8 mouse cellular contexts compared by ENCODE assay signal in genomic region chr7:45135993-45136567, GRCm38 (mm10). TPM values are rescaled to one million over a fixed set of nuclear protein-coding genes. Genes with fewer than 3 reads are reported as not detected.
DNase-seq lines count a peak whose midpoint lies in the region; ATAC-seq lines count a peak whose summit lies in the region.

Gm45713 (minus strand) TSS chr7:45136231.
Flt3l (minus strand) TSS chr7:45136432.

- peak within 1 kb of the TSS; percentile 60 for H3K4me3 ChIP-seq in intestine, embryonic 15.5 days (replicated peaks)

- H3K4me1 ChIP-seq in intestine, embryonic 15.5 days (replicated peaks) = peaks cover 9% of the 10 kb centered on the region

- no peak within 1 kb of the TSS for H3K27ac ChIP-seq in intestine, embryonic 15.5 days

- H3K9me3 ChIP-seq in intestine, embryonic 15.5 days = no peaks in the 10 kb centered on the region

- peak; percentile 93 to 94 for DNase-seq in adrenal gland, adult 18-20 months (ENCODE audit: low spot score in 2 of 2)
- peak; percentile 87 for DNase-seq in embryo, embryonic 11 days
- peak; percentile 88 for DNase-seq in gastrocnemius, postnatal 25 days
- DNase-seq in left cerebral cortex, postnatal 25 days (ENCODE audit: low spot score in 2 of 2) = peak; percentile 87
- peak; percentile 83 for DNase-seq in mesoderm, embryonic 11.5 days (ENCODE audit: low read depth, low spot score)
- peak; percentile 84 for DNase-seq in right cerebral cortex, postnatal 25 days
- peak; percentile 88 to 93 for DNase-seq in urinary bladder, postnatal 36 days (ENCODE audit: low spot score in 2 of 2)

- WGBS in intestine, embryonic 15.5 days = 3% methylated on average over 29 of the region's 29 CpGs

- H3K4me2 ChIP-seq in intestine, embryonic 15.5 days (replicated peaks) = peak within 1 kb of the TSS; percentile 84

- intact Hi-C loops in left cerebral cortex, postnatal 25 days (cut with DNase I) = loop anchor here (1.0 kb wide), 1 partner anchor 56 kb away; no protein-coding TSS in a partner anchor

- no peaks in the 10 kb centered on the region for H3K36me3 ChIP-seq in intestine, embryonic 15.5 days

- H3K27me3 ChIP-seq in intestine, embryonic 15.5 days (replicated peaks) = no peaks in the 10 kb centered on the region

- peak within 1 kb of the TSS; percentile 69 for H3K9ac ChIP-seq in intestine, embryonic 15.5 days

- peak; percentile 90 for ATAC-seq in intestine, embryonic 15.5 days

RNA-seq across cellular contexts. Expression of gene Gm45713, which starts in this region (rescaled TPM):
- not detected for total RNA-seq in adrenal gland, adult 18-20 months (2021)
- not detected for total RNA-seq in gastrocnemius, postnatal 25 days (2021)
- polyA plus RNA-seq in intestine, embryonic 15.5 days (2015; fragmentation: Nextera tagmentation; extraction: Ambion mirVana) = 0.24 and 0.28 TPM in 2 replicates
- total RNA-seq in left cerebral cortex, postnatal 25 days (2021) = not detected

RNA-seq across cellular contexts. Expression of gene Flt3l, which starts in this region (rescaled TPM):
- 10 to 100 TPM; 20.6 to 26.8 TPM for total RNA-seq in adrenal gland, adult 18-20 months (2021)
- total RNA-seq in gastrocnemius, postnatal 25 days (2021) = 1 to 10 TPM; 4.2 TPM
- polyA plus RNA-seq in intestine, embryonic 15.5 days (2015; fragmentation: Nextera tagmentation; extraction: Ambion mirVana) = 1.8 and 2.0 TPM in 2 replicates
- total RNA-seq in left cerebral cortex, postnatal 25 days (2021) = 1 to 10 TPM; 3.3 to 5.4 TPM
